Comparison of ENCODE assay signal across 25 mouse cellular contexts in genomic region chr5:113092406-113092805, GRCm38 (mm10). TPM values are rescaled to one million over a fixed set of nuclear protein-coding genes. Genes with fewer than 3 reads are reported as not detected.
A peak's percentile ranks its signal among the peaks of the same experiment; 100 is the strongest.
DNase-seq lines count a peak whose midpoint lies in the region; ATAC-seq and TF ChIP-seq lines count a peak whose summit lies in the region.
"Had no signal": no experiment of that assay in that cellular context is flagged by ENCODE, and none has a peak within 500 bp of the region (broad histone marks: within the 10 kb centered on the region; RNA-seq: fewer than 3 reads in every experiment).

No protein-coding gene starts in this region.

- peaks cover 97% of the 10 kb centered on the region for H3K36me3 ChIP-seq in heart, embryonic 13.5 days
- peaks cover 23% of the 10 kb centered on the region for H3K36me3 ChIP-seq in heart, embryonic 11.5 days (ENCODE audit: control insufficient read depth, insufficient read depth, low read length)
- H3K36me3 ChIP-seq in G1E (replicated peaks): no peaks in the 10 kb centered on the region
- H3K36me3 ChIP-seq: embryonic facial prominence, embryonic 12.5 days; hindbrain, embryonic 15.5 days had no signal

- no peak for DNase-seq in G1E (ENCODE audit: low spot score)
- DNase-seq in kidney, adult 8-10 months: peak; percentile 60 to 81
- peak; percentile 63 to 88 for DNase-seq in kidney, postnatal 25 days
- DNase-seq in lung, adult 2 months: no peak
- no peak for DNase-seq in layer of hippocampus, postnatal 14 days (ENCODE audit: low spot score in 2 of 2)
- DNase-seq: adrenal gland, adult 8-10 months; adrenal gland, postnatal 36 days; cerebellum, adult 11 months; cerebellum, adult 8-10 months; cerebellum, postnatal 14 days; embryo, embryonic 11 days; gastrocnemius, postnatal 36 days; heart, adult 18-20 months; heart, postnatal 36 days had no signal

- H3K4me1 ChIP-seq in heart, embryonic 13.5 days: 0 out of 2 replicates have a peak, but pooled peaks cover 4% of the 10 kb centered on the region
- H3K4me1 ChIP-seq in heart, embryonic 11.5 days (ENCODE audit: control insufficient read depth, insufficient read depth, low read length): no peaks in the 10 kb centered on the region
- H3K4me1 ChIP-seq in G1E (ENCODE audit: insufficient read depth, low read depth, low read length): no peaks in the 10 kb centered on the region
- no peaks in the 10 kb centered on the region for H3K4me1 ChIP-seq in lung, adult 2 months (ENCODE audit: control insufficient read depth, insufficient read depth, low read length)
- H3K4me1 ChIP-seq: embryonic facial prominence, embryonic 12.5 days; forebrain, embryonic 13.5 days; hindbrain, embryonic 15.5 days had no signal

- ATAC-seq in heart, embryonic 13.5 days (ENCODE audit: extremely low read depth, insufficient number of reproducible peaks, low FRiP score, low TSS enrichment): no peak
- no peak for ATAC-seq in heart, embryonic 11.5 days (replicated peaks; ENCODE audit: insufficient number of reproducible peaks, low FRiP score, low TSS enrichment)
- no peak for ATAC-seq in G1E (ENCODE audit: extremely low read depth, insufficient number of reproducible peaks, low FRiP score, poor library complexity, severe bottlenecking)
- ATAC-seq: forebrain, embryonic 13.5 days had no signal

- no peak for TF ChIP-seq CTCF in G1E (IDR thresholded peaks at IDR 0.05; ENCODE audit: low read depth, low read length)
- no peak for TF ChIP-seq CTCF in lung, adult 2 months (IDR thresholded peaks at IDR 0.05; ENCODE audit: insufficient read depth, low read length)

- H3K4me2 ChIP-seq in heart, embryonic 13.5 days: no peak overlapping the region
- no peak overlapping the region for H3K4me2 ChIP-seq in heart, embryonic 11.5 days
- H3K4me2 ChIP-seq: embryonic facial prominence, embryonic 12.5 days; forebrain, embryonic 13.5 days; heart, embryonic 12.5 days; hindbrain, embryonic 15.5 days had no signal

- H3K9ac ChIP-seq in heart, embryonic 13.5 days: 0 out of 2 replicates have a peak overlapping the region, but pooled peaks have one; percentile 47
- no peak overlapping the region for H3K9ac ChIP-seq in heart, embryonic 11.5 days (ENCODE audit: low read depth, low read length)
- H3K9ac ChIP-seq: forebrain, embryonic 13.5 days; heart, embryonic 12.5 days; hindbrain, embryonic 15.5 days had no signal

- H3K27ac ChIP-seq in heart, embryonic 13.5 days (replicated peaks): no peak overlapping the region
- H3K27ac ChIP-seq in heart, embryonic 11.5 days (ENCODE audit: low read depth, low read length): no peak overlapping the region
- H3K27ac ChIP-seq: embryonic facial prominence, embryonic 12.5 days; forebrain, embryonic 13.5 days; hindbrain, embryonic 15.5 days had no signal

- no peak overlapping the region for H3K4me3 ChIP-seq in heart, embryonic 13.5 days
- no peak overlapping the region for H3K4me3 ChIP-seq in heart, embryonic 11.5 days (ENCODE audit: low read depth, low read length)
- peak overlapping the region; percentile 16; the same call in 1 of the 2 replicates for H3K4me3 ChIP-seq in G1E (ENCODE audit: low read depth, low read length)
- H3K4me3 ChIP-seq in lung, adult 2 months (replicated peaks; ENCODE audit: extremely low read depth, low read depth, low read length): no peak overlapping the region
- H3K4me3 ChIP-seq: embryonic facial prominence, embryonic 12.5 days; forebrain, embryonic 13.5 days; heart, embryonic 12.5 days; hindbrain, embryonic 15.5 days had no signal

- TF ChIP-seq POLR2A in lung, adult 2 months (IDR thresholded peaks at IDR 0.05; ENCODE audit: borderline replicate concordance, extremely low read depth, low read depth, low read length): no peak

- H3K9me3 ChIP-seq in heart, embryonic 13.5 days: no peaks in the 10 kb centered on the region
- H3K9me3 ChIP-seq in heart, embryonic 11.5 days (replicated peaks; ENCODE audit: control insufficient read depth, low read length): no peaks in the 10 kb centered on the region
- H3K9me3 ChIP-seq in G1E (replicated peaks): peaks cover 99% of the 10 kb centered on the region
- H3K9me3 ChIP-seq: embryonic facial prominence, embryonic 12.5 days; forebrain, embryonic 13.5 days; heart, embryonic 12.5 days; hindbrain, embryonic 15.5 days had no signal

- H3K27me3 ChIP-seq in heart, embryonic 13.5 days (replicated peaks): no peaks in the 10 kb centered on the region
- H3K27me3 ChIP-seq in heart, embryonic 11.5 days (ENCODE audit: control insufficient read depth, insufficient read depth, low read length): no peaks in the 10 kb centered on the region
- H3K27me3 ChIP-seq in G1E (ENCODE audit: insufficient read depth, low read length): peaks cover 2% of the 10 kb centered on the region; the same call in 1 of the 2 replicates
- H3K27me3 ChIP-seq: embryonic facial prominence, embryonic 12.5 days; forebrain, embryonic 13.5 days; heart, embryonic 12.5 days; hindbrain, embryonic 15.5 days had no signal

- 61% methylated on average over 7 of the region's 7 CpGs for WGBS in heart, embryonic 13.5 days
- 69% methylated on average over 7 of the region's 7 CpGs for WGBS in heart, embryonic 11.5 days (ENCODE audit: insufficient replicate concordance)
- WGBS in lung, adult 2 months: 80% methylated on average over 7 of the region's 7 CpGs

RNA-seq across cellular contexts. Expression of gene Crybb3, which starts 11.0 kb away (rescaled TPM):
- 0.86 and 0.93 TPM in 2 replicates for polyA plus RNA-seq in heart, embryonic 13.5 days (2015; fragmentation: Nextera tagmentation; extraction: Ambion mirVana)
- 0.56 and 0.77 TPM in 2 replicates for polyA plus RNA-seq in heart, embryonic 11.5 days (2014; fragmentation: Nextera tagmentation; extraction: Ambion mirVana)
- total RNA-seq in G1E (2014; fragmentation: Nextera tagmentation) (not detected in 2 replicates), G1E (2017) (not detected in 2 replicates)
- not detected in 2 replicates for polyA plus RNA-seq in G1E (2012)
- polyA plus RNA-seq in lung, adult 2 months (2012; rRNA removed): 5.2 and 5.7 TPM in 2 replicates
- total RNA-seq in layer of hippocampus, postnatal 14 days (2021): 1 to 10 TPM; 2.6 to 3.0 TPM
- total RNA-seq: common myeloid progenitor, adult 5-6 weeks had no signal

RNA-seq across cellular contexts. Expression of gene Crybb2, which starts 22.5 kb away (rescaled TPM):
- polyA plus RNA-seq in heart, embryonic 13.5 days (2015; fragmentation: Nextera tagmentation; extraction: Ambion mirVana): not detected in 2 replicates
- not detected in 2 replicates for polyA plus RNA-seq in heart, embryonic 11.5 days (2014; fragmentation: Nextera tagmentation; extraction: Ambion mirVana)
- total RNA-seq in G1E (2014; fragmentation: Nextera tagmentation) (not detected in 2 replicates), G1E (2017) (0.29 TPM in 1 of 2 replicates, not detected in the other)
- not detected in 2 replicates for polyA plus RNA-seq in G1E (2012)
- not detected in 2 replicates for polyA plus RNA-seq in lung, adult 2 months (2012; rRNA removed)
- total RNA-seq in layer of hippocampus, postnatal 14 days (2021): not detected
- total RNA-seq: adrenal gland, adult 8-10 months; adrenal gland, postnatal 36 days; common myeloid progenitor, adult 5-6 weeks; ES-E14; gastrocnemius, adult 8-10 months; gastrocnemius, postnatal 36 days; heart, adult 18-20 months; heart, postnatal 36 days had no signal
- polyA plus RNA-seq: embryonic facial prominence, embryonic 12.5 days; forebrain, embryonic 13.5 days; heart, embryonic 12.5 days; heart, postnatal 0 days; hindbrain, embryonic 11.5 days; hindbrain, embryonic 15.5 days had no signal

Comparison
In these comparisons a context has a peak if more than half of its experiments do, and no peak if none do; other contexts are left out.
1. DNase-seq: peak in kidney, adult 8-10 months (2 of 2) and kidney, postnatal 25 days (2 of 2); none in G1E (single experiment), lung, adult 2 months (single experiment) and layer of hippocampus, postnatal 14 days (0 of 2).